Mouse (Mus musculus) liver, postnatal 0 days (tissue): ENCODE measurements around the gene 2310033P09Rik. TPM values are rescaled to one million over a fixed set of nuclear protein-coding genes. Genes with fewer than 3 reads are reported as not detected.
"Not testable (repeated sequence)": the region's sequence is repeated elsewhere in the genome, so short reads cannot be mapped to it uniquely, and the experiment has no call there.

ENCODE experiments used
- ATAC-seq: fragments of 200-750 bp; cut with Nextera tagmentation; 2 replicates; pipeline ENCODE4 v1.8.0; 2017; ENCODE audit warnings: mild to moderate bottlenecking, moderate library complexity
- DNase-seq: peaks from one replicate; pipeline ENCODE4 v3.0.0-alpha.2; 2016
- H3K27ac ChIP-seq: fragments of 300-500 bp; sonication (generic); 2 replicates; pipeline ENCODE4 v1.5.1; 2014; ENCODE audit warnings: antibody characterized with exemption, moderate library complexity, mild to moderate bottlenecking, low read depth
- H3K27me3 ChIP-seq: fragments of 300-500 bp; sonication (generic); 2 replicates; pipeline ENCODE4 v1.6.1; 2014; ENCODE audit warnings: low read length, control low read depth, mixed read lengths; ENCODE audit not compliant: insufficient read depth
- H3K36me3 ChIP-seq: fragments of 300-500 bp; sonication (generic); replicated peaks from 2 replicates; pipeline ENCODE4 v1.6.1; 2014; ENCODE audit warnings: mild to moderate bottlenecking, control low read depth, low read length, moderate library complexity, mixed read lengths; ENCODE audit not compliant: insufficient read depth
- H3K4me1 ChIP-seq: fragments of 300-500 bp; sonication (generic); 2 replicates; pipeline ENCODE4 v1.6.1; 2014; ENCODE audit warnings: antibody characterized with exemption, mild to moderate bottlenecking, control low read depth; ENCODE audit not compliant: insufficient read depth
- H3K4me2 ChIP-seq: fragments of 300-500 bp; sonication (generic); 2 replicates; pipeline ENCODE4 v1.6.1; 2014; ENCODE audit warnings: low read depth, mild to moderate bottlenecking, low read length, moderate library complexity, mixed read lengths
- H3K4me3 ChIP-seq: fragments of 300-500 bp; sonication (generic); 2 replicates; pipeline ENCODE4 v1.5.1; 2014; ENCODE audit warnings: low read depth, low read length
- H3K9ac ChIP-seq: fragments of 300-500 bp; sonication (generic); replicated peaks from 2 replicates; pipeline ENCODE4 v1.6.1; 2014; ENCODE audit warnings: mild to moderate bottlenecking, moderate library complexity
- H3K9me3 ChIP-seq: fragments of 300-500 bp; sonication (generic); 2 replicates; pipeline ENCODE4 v1.6.1; 2016; ENCODE audit warnings: mild to moderate bottlenecking, control low read depth, low read length, mixed read lengths
- CTCF ChIP-seq: sonication (generic); IDR thresholded peaks from 2 replicates; pipeline ENCODE4 v1.5.1; 2016; ENCODE audit warnings: antibody characterized with exemption, low read depth
- EP300 ChIP-seq: IDR thresholded peaks from 2 replicates; pipeline ENCODE4 v1.6.1; 2016; ENCODE audit warnings: antibody characterized with exemption, low read depth, mild to moderate bottlenecking
- WGBS: fragments of 180-500 bp; shearing (Covaris S2); extraction: QIAGEN DNeasy Blood & Tissue Kit; methylation state at CpG from one replicate; pipeline ENCODE4 v1.1.7; 2014; ENCODE audit not compliant: insufficient replicate concordance; 5-methylcytosine and 5-hydroxymethylcytosine counted together
- polyA plus RNA-seq: library from polyadenylated mRNA; unstranded; fragments of >200 nt; fragmentation: Nextera tagmentation; extraction: Ambion mirVana; gene quantifications from 2 replicates; pipeline ENCODE4 v1.2.1, GENCODE M21; 2015

Gene 2310033P09Rik
- polyA plus RNA-seq, 1 experiment from 2014 or later: 14.8 TPM

- WGBS: under 1% methylated on average over 63 of the region's 63 CpGs
- ATAC-seq (peak; percentile 96), DNase-seq (peak; percentile 98)
- Histone ChIP-seq H3K4me2 (peak within 1 kb of the TSS; percentile 95), H3K36me3 (peaks cover 36% of the 10 kb centered on the region), H3K27ac (peak within 1 kb of the TSS; percentile 92), H3K4me3 (peak within 1 kb of the TSS; percentile 81), H3K9ac (peak within 1 kb of the TSS; percentile 81), H3K27me3 (no peaks in the 10 kb centered on the region), H3K9me3 (no peaks in the 10 kb centered on the region), H3K4me1 (peaks cover 16% of the 10 kb centered on the region)
- TF ChIP-seq CTCF (no peak), EP300 (no peak)
Observed at GRCm38 (mm10) chr11:59202081-59202995, 5.8 kb upstream of the 2310033P09Rik start, which contains the start of gene Mrpl55. TSS of gene Mrpl55 (plus strand) at chr11:59202486.

- peak overlapping the region; percentile 87 for H3K9ac ChIP-seq
- peak overlapping the region; percentile 95 for H3K4me2 ChIP-seq
- H3K27me3 ChIP-seq: no peaks in the 10 kb centered on the region
- no peak for TF ChIP-seq EP300
- TF ChIP-seq CTCF: peak; percentile 92
- 11% methylated on average over 18 of the region's 18 CpGs for WGBS
- H3K4me3 ChIP-seq: peak overlapping the region; percentile 90
- DNase-seq (peak; percentile 84), ATAC-seq (peak; percentile 72)
- H3K4me1 ChIP-seq: peaks cover 20% of the 10 kb centered on the region
- H3K36me3 ChIP-seq: peaks cover 54% of the 10 kb centered on the region
- peak overlapping the region; percentile 97 for H3K27ac ChIP-seq
- no peaks in the 10 kb centered on the region for H3K9me3 ChIP-seq
Observed at GRCm38 (mm10) chr11:59209003-59209441, 901 bp downstream of the 2310033P09Rik start.

- Histone ChIP-seq H3K9ac (no peak overlapping the region), H3K36me3 (peaks cover 54% of the 10 kb centered on the region), H3K4me1 (peaks cover 22% of the 10 kb centered on the region), H3K4me3 (peak overlapping the region; percentile 90; the same call in 1 of the 2 replicates), H3K27ac (peak overlapping the region; percentile 97; the same call in 1 of the 2 replicates), H3K27me3 (no peaks in the 10 kb centered on the region), H3K4me2 (peak overlapping the region; percentile 95), H3K9me3 (no peaks in the 10 kb centered on the region)
- ATAC-seq (no peak), DNase-seq (no peak)
- TF ChIP-seq EP300: no peak
- no peak for TF ChIP-seq CTCF
- WGBS: 77% methylated on average over 5 of the region's 5 CpGs
Observed at GRCm38 (mm10) chr11:59209580-59209979, 1.5 kb downstream of the 2310033P09Rik start.

GRCm38 (mm10) chr11:59210020-59210419 lies 1.9 kb downstream of the 2310033P09Rik start:
- Histone ChIP-seq H3K36me3 (peaks cover 55% of the 10 kb centered on the region), H3K4me2 (no peak overlapping the region), H3K4me3 (no peak overlapping the region), H3K9me3 (no peaks in the 10 kb centered on the region), H3K9ac (no peak overlapping the region), H3K27me3 (no peaks in the 10 kb centered on the region), H3K4me1 (peaks cover 22% of the 10 kb centered on the region), H3K27ac (no peak overlapping the region)
- 83% methylated on average over 4 of the region's 4 CpGs for WGBS
- no peak for TF ChIP-seq CTCF
- TF ChIP-seq EP300: no peak
- ATAC-seq (no peak), DNase-seq (no peak)

- H3K36me3 ChIP-seq: peaks cover 44% of the 10 kb centered on the region
- H3K27ac ChIP-seq, H3K9me3 ChIP-seq, H3K4me3 ChIP-seq, ATAC-seq, H3K4me2 ChIP-seq, H3K9ac ChIP-seq, H3K27me3 ChIP-seq, DNase-seq: not testable (repeated sequence)
- 77% methylated on average over 6 of the region's 9 CpGs for WGBS
- H3K4me1 ChIP-seq: peaks cover 27% of the 10 kb centered on the region
Observed at GRCm38 (mm10) chr11:59211561-59211960, 3.4 kb downstream of the 2310033P09Rik start.

- not testable (repeated sequence) for ATAC-seq, H3K9me3 ChIP-seq, H3K4me2 ChIP-seq, DNase-seq, H3K9ac ChIP-seq, H3K4me3 ChIP-seq, H3K27me3 ChIP-seq, H3K27ac ChIP-seq
- Histone ChIP-seq H3K36me3 (peaks cover 43% of the 10 kb centered on the region), H3K4me1 (peaks cover 27% of the 10 kb centered on the region)
- WGBS: 29% methylated on average over 12 of the region's 12 CpGs
Observed at GRCm38 (mm10) chr11:59212320-59212719, 4.2 kb downstream of the 2310033P09Rik start.
